Mouse (Mus musculus) bone marrow macrophage, adult 2 months (primary cell): ENCODE data around the gene Lhpp. TPM values are rescaled to one million over a fixed set of nuclear protein-coding genes. Genes with fewer than 3 reads are reported as not detected.
A peak's percentile ranks its signal among the peaks of the same experiment; 100 is the strongest.

Source experiments
- H3K27ac ChIP-seq: 2 replicates; pipeline ENCODE4 v1.5.1; 2012; ENCODE audit warnings: low read depth, low read length; ENCODE audit not compliant: insufficient read depth
- H3K4me1 ChIP-seq: 2 replicates; pipeline ENCODE4 v1.6.1; 2012; ENCODE audit warnings: low read length; ENCODE audit not compliant: control insufficient read depth, insufficient read depth
- H3K4me3 ChIP-seq: 2 replicates; pipeline ENCODE4 v1.5.1; 2012; ENCODE audit warnings: mild to moderate bottlenecking, low read length, moderate library complexity; ENCODE audit not compliant: insufficient read depth
- CTCF ChIP-seq: IDR thresholded peaks from 2 replicates; pipeline ENCODE4 v1.5.1; 2012; ENCODE audit warnings: low read depth, mild to moderate bottlenecking, low read length, moderate library complexity
- POLR2A ChIP-seq: IDR thresholded peaks from 2 replicates; pipeline ENCODE4 v1.6.1; 2012; ENCODE audit warnings: mild to moderate bottlenecking, low read depth, low read length, borderline replicate concordance
- polyA plus RNA-seq: library from polyadenylated mRNA; stranded (reverse); fragments of >200 nt; gene quantifications from 2 replicates; pipeline ENCODE4 v1.2.4, GENCODE M21; 2012; ENCODE audit not compliant: missing spikeins, insufficient read depth, insufficient read length

Lhpp gene
- polyA plus RNA-seq, 1 experiment = 14.8 TPM

DNA sequence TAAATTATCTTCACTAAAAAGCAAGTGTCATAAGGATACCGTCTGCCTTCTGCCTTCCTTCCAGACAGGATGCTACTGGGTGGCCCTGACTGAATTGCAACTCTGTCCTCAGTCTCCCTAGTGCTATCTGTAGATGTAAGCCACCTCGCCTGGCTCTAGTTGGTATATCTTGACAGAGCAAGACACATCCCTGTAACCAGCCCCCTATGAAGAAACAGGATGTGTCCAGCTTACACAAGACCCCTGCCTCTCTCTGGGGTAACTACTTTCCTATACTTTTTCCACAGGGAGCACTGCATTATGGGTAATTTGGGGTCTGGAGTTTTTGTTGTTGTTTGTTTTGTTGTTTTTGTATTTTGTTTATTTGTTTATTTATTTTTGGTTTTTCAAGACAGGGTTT, 65.5 kb downstream of the Lhpp start:
- H3K4me1 ChIP-seq = peaks cover 17% of the 10 kb centered on the region
- no peak overlapping the region for H3K27ac ChIP-seq
- no peak overlapping the region for H3K4me3 ChIP-seq
- TF ChIP-seq POLR2A (no peak), CTCF (no peak)

GRCm38 (mm10) chr7:132679117-132679516, 68.7 kb downstream of the Lhpp start:
- Histone ChIP-seq H3K27ac (no peak overlapping the region), H3K4me1 (peaks cover 14% of the 10 kb centered on the region), H3K4me3 (no peak overlapping the region)
- no peak for TF ChIP-seq POLR2A
- no peak for TF ChIP-seq CTCF

DNA sequence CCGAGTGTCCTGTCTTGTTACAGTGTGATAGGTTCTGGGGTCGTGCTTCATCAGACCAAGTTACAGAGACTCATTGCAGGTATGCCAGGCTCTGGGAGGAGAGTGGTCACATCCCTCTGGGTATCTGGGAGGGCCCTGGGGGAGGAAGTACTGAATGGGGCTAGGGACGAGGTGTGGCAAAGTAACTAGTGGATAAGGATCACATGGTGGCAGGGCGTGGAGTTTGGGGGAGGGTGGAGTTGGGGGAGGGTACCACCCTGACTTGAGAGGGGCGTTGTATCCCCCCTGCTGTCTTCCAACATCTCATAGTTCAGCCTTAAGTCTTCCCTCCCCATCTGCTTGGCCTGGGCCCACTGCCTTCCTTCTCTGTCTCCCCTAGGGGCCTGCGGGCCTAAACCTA, 69.1 kb downstream of the Lhpp start:
- Histone ChIP-seq H3K27ac (no peak overlapping the region), H3K4me3 (no peak overlapping the region), H3K4me1 (peaks cover 14% of the 10 kb centered on the region)
- TF ChIP-seq POLR2A = no peak
- TF ChIP-seq CTCF = no peak

GRCm38 (mm10) chr7:132681296-132681695, 70.9 kb downstream of the Lhpp start:
- Histone ChIP-seq H3K27ac (no peak overlapping the region), H3K4me1 (peaks cover 22% of the 10 kb centered on the region), H3K4me3 (no peak overlapping the region)
- TF ChIP-seq POLR2A (no peak), CTCF (no peak)

DNA sequence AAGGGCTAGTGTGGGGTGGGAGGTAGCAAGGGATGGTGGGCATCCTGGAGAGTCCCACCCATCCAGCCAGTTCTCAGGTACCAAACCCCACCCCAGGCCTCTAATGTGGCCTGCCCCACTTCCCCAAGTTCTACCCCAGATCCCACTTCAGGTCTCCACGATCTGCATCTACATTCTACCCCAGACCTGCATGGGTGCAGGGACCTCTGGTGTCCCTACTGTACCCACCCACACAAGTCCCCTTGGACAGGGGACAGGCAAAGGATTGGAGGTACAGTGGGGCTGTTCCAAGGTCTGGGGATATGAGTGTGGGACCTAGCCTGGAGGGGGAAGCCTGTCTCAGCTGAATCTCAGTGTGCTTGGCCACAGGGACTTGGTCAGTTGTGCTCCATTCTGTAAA, 71.4 kb downstream of the Lhpp start:
- H3K4me1 ChIP-seq = peaks cover 25% of the 10 kb centered on the region
- TF ChIP-seq POLR2A (no peak), CTCF (no peak)
- H3K4me3 ChIP-seq = no peak overlapping the region
- H3K27ac ChIP-seq = no peak overlapping the region

GRCm38 (mm10) chr7:132682336-132682735, 71.9 kb downstream of the Lhpp start:
- Histone ChIP-seq H3K4me1 (peaks cover 30% of the 10 kb centered on the region), H3K27ac (no peak overlapping the region), H3K4me3 (no peak overlapping the region)
- TF ChIP-seq CTCF = no peak
- no peak for TF ChIP-seq POLR2A

GRCm38 (mm10) chr7:132682901-132683300, 72.5 kb downstream of the Lhpp start:
- H3K27ac ChIP-seq = no peak overlapping the region
- H3K4me3 ChIP-seq = no peak overlapping the region
- TF ChIP-seq POLR2A (no peak), CTCF (no peak)
- peaks cover 36% of the 10 kb centered on the region for H3K4me1 ChIP-seq

DNA sequence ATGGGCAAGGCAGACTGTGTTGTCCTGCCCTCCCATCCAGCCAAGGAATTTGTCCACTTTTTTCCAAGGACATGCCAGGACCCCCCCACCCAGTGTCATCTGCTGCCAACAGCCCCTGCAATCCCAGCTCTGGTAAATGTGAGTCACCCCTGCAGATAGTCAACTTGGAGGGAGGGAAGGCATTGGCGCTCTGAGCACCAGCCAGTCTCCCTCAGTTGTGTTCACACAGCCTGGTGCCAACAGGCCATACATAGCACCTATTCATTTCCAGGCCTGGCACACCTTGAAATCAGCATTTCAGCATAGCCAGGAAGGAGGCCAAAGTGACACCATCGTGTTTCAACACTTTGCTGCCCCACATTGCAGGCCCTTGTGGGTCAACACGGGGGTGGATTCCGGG, 73.5 kb downstream of the Lhpp start:
- no peak overlapping the region for H3K27ac ChIP-seq

DNA sequence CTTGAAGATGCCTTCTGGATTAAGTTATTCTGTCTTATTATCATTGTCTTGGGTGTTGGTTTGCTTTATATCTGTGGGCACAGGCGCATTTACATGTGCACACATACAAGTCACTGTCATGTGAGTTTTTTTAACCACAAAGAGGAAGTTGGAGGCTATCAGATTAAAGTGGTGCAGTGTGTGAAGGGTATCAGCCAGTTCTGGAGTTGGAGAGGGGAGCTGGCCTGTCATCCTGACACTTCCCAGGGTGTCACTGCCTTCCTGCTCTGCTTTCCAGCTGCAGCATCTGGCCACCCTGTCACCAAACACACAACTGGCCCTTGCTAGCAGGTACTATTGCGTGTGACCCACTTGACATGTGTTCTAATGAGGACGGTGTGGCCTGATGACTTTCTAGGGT, 76.1 kb downstream of the Lhpp start:
- H3K4me3 ChIP-seq = peak overlapping the region; percentile 14
- H3K27ac ChIP-seq = peak overlapping the region; percentile 97
- peaks cover 68% of the 10 kb centered on the region for H3K4me1 ChIP-seq
- TF ChIP-seq POLR2A = no peak
- no peak for TF ChIP-seq CTCF

More for the DNA sequence above, 73.5 kb downstream of the Lhpp start:
- Histone ChIP-seq H3K4me3 (no peak overlapping the region), H3K4me1 (peaks cover 46% of the 10 kb centered on the region)
- TF ChIP-seq POLR2A (no peak), CTCF (no peak)

DNA sequence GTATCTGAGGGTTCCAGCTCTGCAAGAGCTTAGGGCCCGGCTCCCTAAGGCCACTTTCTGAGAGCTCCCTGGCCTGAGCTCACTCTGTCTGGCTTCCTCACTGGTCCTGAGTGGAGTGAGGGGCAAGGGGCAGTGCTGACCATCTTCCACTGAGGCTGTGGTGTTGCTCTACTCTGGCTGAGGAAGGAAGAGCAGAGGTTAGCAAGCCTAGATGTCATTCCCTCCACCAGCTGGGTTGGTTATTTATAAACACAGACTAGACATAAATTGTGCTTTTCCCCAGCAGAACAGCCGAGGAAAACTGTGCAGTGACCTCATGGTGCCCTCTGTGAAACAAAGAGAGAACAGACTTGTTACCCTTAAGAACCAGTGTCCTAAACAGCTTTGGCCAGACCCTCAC, 77.5 kb downstream of the Lhpp start:
- TF ChIP-seq POLR2A (no peak), CTCF (no peak)
- Histone ChIP-seq H3K27ac (peak overlapping the region; percentile 97), H3K4me1 (peaks cover 77% of the 10 kb centered on the region), H3K4me3 (no peak overlapping the region)

GRCm38 (mm10) chr7:132688721-132689120, 78.3 kb downstream of the Lhpp start:
- H3K27ac ChIP-seq = peak overlapping the region; percentile 97
- TF ChIP-seq POLR2A = no peak
- peaks cover 71% of the 10 kb centered on the region for H3K4me1 ChIP-seq
- H3K4me3 ChIP-seq = no peak overlapping the region
